Mouse (Mus musculus) G1E (cell line): ENCODE results near the gene Lrrn3. TPM values are rescaled to one million over a fixed set of nuclear protein-coding genes. Genes with fewer than 3 reads are reported as not detected.
A peak's percentile ranks its signal among the peaks of the same experiment; 100 is the strongest.

Source experiments
- ATAC-seq: 2 replicates; pipeline ENCODE4 v1.8.0; 2016; ENCODE audit warnings: mild to moderate bottlenecking; ENCODE audit not compliant: insufficient number of reproducible peaks, poor library complexity, low FRiP score, severe bottlenecking; ENCODE audit errors: extremely low read depth
- DNase-seq: peaks from one replicate; pipeline ENCODE4 v3.0.0; 2012; ENCODE audit warnings: low spot score
- H3K27me3 ChIP-seq: 2 replicates; pipeline ENCODE4 v1.6.1; 2012; ENCODE audit warnings: mild to moderate bottlenecking, low read length, inconsistent platforms; ENCODE audit not compliant: insufficient read depth
- H3K36me3 ChIP-seq: replicated peaks from 2 replicates; pipeline ENCODE3; 2012; ENCODE audit warnings: mild to moderate bottlenecking, inconsistent platforms
- H3K4me1 ChIP-seq: 2 replicates; pipeline ENCODE4 v1.6.1; 2012; ENCODE audit warnings: low read depth, low read length, inconsistent platforms, mixed read lengths; ENCODE audit not compliant: insufficient read depth
- H3K4me3 ChIP-seq: 2 replicates; pipeline ENCODE4 v1.5.1; 2012; ENCODE audit warnings: low read depth, mild to moderate bottlenecking, inconsistent platforms, low read length, moderate library complexity, mixed read lengths
- H3K9me3 ChIP-seq: replicated peaks from 2 replicates; pipeline ENCODE4 v1.6.1; 2012; ENCODE audit warnings: inconsistent platforms
- CTCF ChIP-seq: IDR thresholded peaks from 2 replicates; pipeline ENCODE4 v1.5.1; 2012; ENCODE audit warnings: low read depth, low read length, inconsistent platforms, mixed read lengths
- GATA1 ChIP-seq: IDR thresholded peaks from 2 replicates; pipeline ENCODE4 v1.6.1; 2012; ENCODE audit warnings: borderline replicate concordance, low read length, inconsistent platforms, mixed read lengths
- GATA2 ChIP-seq: IDR thresholded peaks from 2 replicates; pipeline ENCODE4 v1.6.1; 2012; ENCODE audit warnings: low read depth, low read length, inconsistent platforms, borderline replicate concordance
- POLR2AphosphoS5 ChIP-seq: IDR thresholded peaks from 2 replicates; pipeline ENCODE4 v1.6.1; 2012; ENCODE audit warnings: low read depth, low read length, inconsistent platforms; ENCODE audit not compliant: insufficient replicate concordance
- TAL1 ChIP-seq: conservative IDR thresholded peaks from 2 replicates; pipeline ENCODE4 v1.6.1; 2012; ENCODE audit warnings: low read depth, low read length, inconsistent platforms, mixed read lengths
- polyA plus RNA-seq: library from polyadenylated mRNA; stranded (reverse); fragments of >175 nt; gene quantifications from 2 replicates; pipeline ENCODE4 v1.2.3, GENCODE M21; 2012
- total RNA-seq, 2 experiments: library from RNA; stranded (forward) in 1 of 2; stranded (reverse) in 1 of 2; fragments of 200-1000 nt in 1 of 2; fragments of >200 nt in 1 of 2; fragmentation: Nextera tagmentation in 1 of 2; gene quantifications; 2 replicates each; pipeline ENCODE4 v1.2.3; 2014 to 2017

The Lrrn3 gene
- total and polyA plus RNA-seq, 3 experiments: 0.66 TPM; not detected in 2

DNA sequence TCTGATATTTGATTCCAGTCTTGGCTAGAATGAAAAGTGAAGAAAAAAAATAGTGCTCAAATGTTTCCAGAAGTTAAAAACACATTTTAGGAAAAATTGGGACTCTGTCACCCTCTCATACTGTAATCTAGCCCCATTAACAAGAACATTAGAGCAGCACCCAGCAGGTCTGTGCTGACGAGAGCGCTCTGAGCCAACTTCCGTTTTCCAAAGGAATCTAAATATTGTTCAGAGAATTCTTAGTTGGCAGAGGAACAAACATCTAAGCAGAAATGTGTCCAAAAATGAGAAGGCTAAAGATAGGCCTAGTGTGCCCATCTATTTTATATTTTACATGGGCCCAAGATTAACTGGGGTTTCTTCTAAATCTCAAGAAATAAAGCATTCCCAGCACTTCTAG is 24.4 kb upstream of the Lrrn3 start:
- no peak for DNase-seq
- Histone ChIP-seq H3K36me3 (no peaks in the 10 kb centered on the region), H3K9me3 (no peaks in the 10 kb centered on the region), H3K4me1 (no peaks in the 10 kb centered on the region), H3K4me3 (no peak overlapping the region), H3K27me3 (no peaks in the 10 kb centered on the region)
- TF ChIP-seq POLR2AphosphoS5: no peak
- TF ChIP-seq GATA1: no peak
- TF ChIP-seq GATA2: no peak
- TF ChIP-seq TAL1: no peak
- TF ChIP-seq CTCF: no peak
- ATAC-seq: no peak

DNA sequence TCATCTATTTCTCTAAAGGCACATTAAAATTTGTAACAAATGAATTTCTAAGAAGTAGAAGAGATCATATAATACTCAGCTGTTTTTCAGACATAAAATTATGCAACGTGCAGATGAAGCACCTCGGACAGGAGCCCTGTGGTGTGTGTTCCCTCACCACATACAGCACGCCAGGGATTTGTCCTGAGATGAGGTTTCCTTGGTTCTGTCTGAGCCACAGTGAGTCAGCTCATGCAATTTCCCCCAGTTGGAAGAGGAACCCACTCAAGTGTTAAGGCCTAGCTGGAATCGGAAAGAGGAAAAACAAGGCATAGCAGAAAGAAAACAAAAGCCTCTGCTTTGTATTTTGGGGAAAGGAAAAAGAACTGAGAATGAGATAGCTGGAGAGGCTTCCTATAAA is 22.4 kb upstream of the Lrrn3 start:
- TF ChIP-seq POLR2AphosphoS5: no peak
- no peak for TF ChIP-seq TAL1
- TF ChIP-seq GATA2: no peak
- TF ChIP-seq GATA1: no peak
- no peaks in the 10 kb centered on the region for H3K27me3 ChIP-seq
- H3K36me3 ChIP-seq: no peaks in the 10 kb centered on the region
- ATAC-seq (no peak), DNase-seq (no peak)
- H3K9me3 ChIP-seq: no peaks in the 10 kb centered on the region
- H3K4me1 ChIP-seq: no peaks in the 10 kb centered on the region
- H3K4me3 ChIP-seq: no peak overlapping the region

DNA sequence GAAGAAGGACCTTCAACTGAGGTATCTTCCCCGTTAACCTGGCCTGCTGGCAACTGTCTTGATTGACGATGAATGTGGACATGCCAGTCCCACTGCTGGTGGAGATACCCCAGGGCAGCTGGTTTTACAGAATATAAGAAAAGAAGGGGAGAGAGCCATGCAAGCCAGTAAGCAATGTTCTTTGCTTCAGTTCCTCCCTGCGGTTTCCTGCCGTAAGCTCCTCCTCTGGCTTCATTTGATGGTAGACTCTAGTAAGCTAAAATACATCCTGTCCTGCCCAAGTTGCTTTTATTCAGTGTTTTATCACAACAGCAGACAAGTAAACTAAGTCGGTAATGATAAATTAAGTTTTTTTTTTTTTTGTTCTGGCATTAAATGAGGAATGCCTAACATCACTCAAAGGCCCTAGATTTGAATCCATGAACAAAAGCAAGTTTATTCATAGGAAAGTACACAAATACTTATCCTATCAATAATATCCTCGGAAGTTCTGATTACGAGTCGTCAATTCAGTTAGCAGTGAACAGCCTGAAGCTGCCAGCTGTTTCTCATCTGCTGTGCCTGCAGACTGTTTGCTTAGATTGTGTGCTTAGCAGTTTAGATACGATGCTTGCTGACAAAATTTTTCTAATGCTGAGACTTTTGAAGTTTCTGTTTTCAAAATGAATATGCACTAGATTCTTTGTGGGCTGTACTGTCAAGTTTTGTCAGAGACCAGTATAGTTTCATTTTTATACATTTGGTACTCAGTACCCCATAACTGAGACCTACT is 14.0 kb upstream of the Lrrn3 start:
- Histone ChIP-seq H3K4me1 (no peaks in the 10 kb centered on the region), H3K27me3 (no peaks in the 10 kb centered on the region), H3K36me3 (no peaks in the 10 kb centered on the region), H3K9me3 (peaks cover 3% of the 10 kb centered on the region; the same call in 1 of the 2 replicates), H3K4me3 (no peak overlapping the region)
- ATAC-seq (no peak), DNase-seq (no peak)
- no peak for TF ChIP-seq TAL1
- no peak for TF ChIP-seq POLR2AphosphoS5
- TF ChIP-seq CTCF: no peak
- TF ChIP-seq GATA1: no peak
- TF ChIP-seq GATA2: no peak

- TF ChIP-seq CTCF (no peak), GATA1 (no peak), POLR2AphosphoS5 (no peak), GATA2 (no peak), TAL1 (no peak)
- Histone ChIP-seq H3K27me3 (no peaks in the 10 kb centered on the region), H3K9me3 (peaks cover 9% of the 10 kb centered on the region), H3K4me1 (no peaks in the 10 kb centered on the region), H3K36me3 (no peaks in the 10 kb centered on the region), H3K4me3 (no peak overlapping the region)
- ATAC-seq (no peak), DNase-seq (no peak)
These were observed 8.4 kb upstream of the Lrrn3 start for GRCm38 (mm10) chr12:41494620-41495019.

- peaks cover under 1% of the 10 kb centered on the region for H3K9me3 ChIP-seq
- no peaks in the 10 kb centered on the region for H3K36me3 ChIP-seq
- no peaks in the 10 kb centered on the region for H3K4me1 ChIP-seq
- no peak overlapping the region for H3K4me3 ChIP-seq
- no peaks in the 10 kb centered on the region for H3K27me3 ChIP-seq
- ATAC-seq (no peak), DNase-seq (no peak)
- no peak for TF ChIP-seq GATA1
- TF ChIP-seq GATA2: no peak
- peak; percentile 75 for TF ChIP-seq CTCF
- TF ChIP-seq TAL1: no peak
These were observed 774 bp upstream of the Lrrn3 start for GRCm38 (mm10) chr12:41487005-41487404.

DNA sequence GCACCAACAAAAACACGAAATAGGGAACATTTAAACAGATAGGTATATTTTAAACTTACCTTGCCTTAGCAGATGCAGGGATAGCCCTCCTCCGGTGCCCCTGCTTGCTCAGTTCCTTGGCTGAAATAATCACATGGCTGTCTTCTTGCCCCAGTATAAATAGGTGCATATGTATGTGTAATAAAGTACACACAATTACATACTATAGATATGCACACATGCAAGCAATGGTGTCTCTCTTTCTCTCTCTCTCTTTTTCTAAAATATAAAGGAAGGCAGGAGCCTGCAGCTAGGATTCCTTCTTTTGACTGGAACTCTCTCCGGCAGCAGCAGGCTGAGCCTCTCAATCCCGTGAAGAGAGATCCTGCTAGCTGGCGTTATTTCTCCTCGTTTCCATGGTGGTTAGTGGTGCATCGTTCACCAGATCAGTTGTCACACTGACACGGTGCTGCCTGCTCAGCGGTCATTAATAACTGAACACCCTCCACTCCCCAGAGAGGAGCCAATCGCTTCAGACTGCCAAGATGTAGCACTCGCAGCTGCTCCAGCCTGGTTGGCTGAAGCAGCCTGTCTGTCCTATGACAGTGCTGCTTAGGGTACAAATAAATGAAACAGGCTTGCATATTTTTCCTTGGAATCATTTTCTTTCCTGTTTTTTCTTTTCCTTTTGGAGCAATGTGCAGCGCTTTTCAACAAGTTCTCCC is 567 bp downstream of the Lrrn3 start:
- TF ChIP-seq CTCF (no peak), TAL1 (no peak), POLR2AphosphoS5 (no peak), GATA1 (no peak), GATA2 (no peak)
- Histone ChIP-seq H3K36me3 (no peaks in the 10 kb centered on the region), H3K27me3 (no peaks in the 10 kb centered on the region), H3K4me3 (no peak overlapping the region), H3K4me1 (no peaks in the 10 kb centered on the region), H3K9me3 (no peaks in the 10 kb centered on the region)
- ATAC-seq (no peak), DNase-seq (no peak)
